Comparison of ENCODE assay signal across 8 mouse cellular contexts in the genomic region with DNA sequence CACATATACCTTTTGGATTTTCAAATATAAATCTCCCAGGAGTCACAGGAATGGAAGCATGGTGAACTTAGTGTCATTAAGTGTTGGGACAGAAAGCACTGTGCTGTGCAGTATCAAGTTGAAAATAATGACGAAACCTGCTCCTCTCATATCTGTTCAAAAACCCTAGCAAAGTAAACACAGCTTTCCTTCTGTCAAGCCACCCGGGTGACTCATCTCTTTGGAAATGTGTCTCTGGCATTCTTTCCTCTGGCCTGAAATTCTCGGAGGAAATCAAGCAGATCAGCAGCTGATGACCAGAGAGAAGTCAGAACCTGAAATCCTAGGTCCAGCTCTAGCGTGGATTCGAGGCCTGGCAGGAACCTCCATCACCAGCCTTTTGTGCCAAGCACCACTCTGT.
DNase-seq lines count a peak whose midpoint lies in the region; ATAC-seq and TF ChIP-seq lines count a peak whose summit lies in the region.

No protein-coding gene starts in this region.

- no peaks in the 10 kb centered on the region for H3K36me3 ChIP-seq in heart, embryonic 10.5 days
- no peaks in the 10 kb centered on the region for H3K36me3 ChIP-seq in liver, embryonic 13.5 days
- no peaks in the 10 kb centered on the region for H3K36me3 ChIP-seq in stomach, postnatal 0 days (ENCODE audit: control insufficient read depth, insufficient read depth, low read length)
- no peaks in the 10 kb centered on the region for H3K36me3 ChIP-seq in hindbrain, embryonic 13.5 days

- WGBS in heart, embryonic 10.5 days = 24% methylated on average over 5 of the region's 5 CpGs
- 32% methylated on average over 5 of the region's 5 CpGs for WGBS in liver, embryonic 13.5 days (ENCODE audit: insufficient replicate concordance)
- WGBS in stomach, postnatal 0 days = 11% methylated on average over 5 of the region's 5 CpGs
- 65% methylated on average over 5 of the region's 5 CpGs for WGBS in hindbrain, embryonic 13.5 days

- peak overlapping the region; percentile 70 for H3K27ac ChIP-seq in heart, embryonic 10.5 days
- H3K27ac ChIP-seq in liver, embryonic 13.5 days = peak overlapping the region; percentile 69
- 0 out of 2 replicates have a peak overlapping the region, but pooled peaks have one; percentile 13 for H3K27ac ChIP-seq in stomach, postnatal 0 days (replicated peaks)
- H3K27ac ChIP-seq in hindbrain, embryonic 13.5 days = no peak overlapping the region

- peak; percentile 3 to 15 for DNase-seq in cerebellum, postnatal 36 days
- DNase-seq in cerebellum, adult 11 months = no peak
- peak; percentile 21 for DNase-seq in MN1 (ENCODE audit: low spot score)
- DNase-seq in heart, embryonic 10.5 days (ENCODE audit: low spot score) = no peak
- DNase-seq in liver, embryonic 13.5 days = no peak
- no peak for DNase-seq in stomach, postnatal 0 days (ENCODE audit: low spot score)

- H3K4me3 ChIP-seq in heart, embryonic 10.5 days = no peak overlapping the region
- H3K4me3 ChIP-seq in liver, embryonic 13.5 days (replicated peaks) = no peak overlapping the region
- H3K4me3 ChIP-seq in stomach, postnatal 0 days (ENCODE audit: low read depth, low read length) = no peak overlapping the region
- no peak overlapping the region for H3K4me3 ChIP-seq in hindbrain, embryonic 13.5 days

- no peak for TF ChIP-seq CTCF in stomach, postnatal 0 days (IDR thresholded peaks at IDR 0.05; ENCODE audit: low read depth)

- H3K4me2 ChIP-seq in liver, embryonic 13.5 days = no peak overlapping the region
- no peak overlapping the region for H3K4me2 ChIP-seq in stomach, postnatal 0 days (replicated peaks; ENCODE audit: low read depth)
- no peak overlapping the region for H3K4me2 ChIP-seq in hindbrain, embryonic 13.5 days

- H3K4me1 ChIP-seq in heart, embryonic 10.5 days = peaks cover 50% of the 10 kb centered on the region
- H3K4me1 ChIP-seq in liver, embryonic 13.5 days (replicated peaks) = peaks cover 56% of the 10 kb centered on the region
- no peaks in the 10 kb centered on the region for H3K4me1 ChIP-seq in stomach, postnatal 0 days (replicated peaks; ENCODE audit: control insufficient read depth, insufficient read depth)
- peaks cover 11% of the 10 kb centered on the region; the same call in 1 of the 2 replicates for H3K4me1 ChIP-seq in hindbrain, embryonic 13.5 days (replicated peaks)

- no peaks in the 10 kb centered on the region for H3K9me3 ChIP-seq in heart, embryonic 10.5 days
- H3K9me3 ChIP-seq in liver, embryonic 13.5 days (replicated peaks) = no peaks in the 10 kb centered on the region
- H3K9me3 ChIP-seq in stomach, postnatal 0 days (ENCODE audit: control insufficient read depth, low read length) = no peaks in the 10 kb centered on the region
- H3K9me3 ChIP-seq in hindbrain, embryonic 13.5 days = no peaks in the 10 kb centered on the region

- no peaks in the 10 kb centered on the region for H3K27me3 ChIP-seq in heart, embryonic 10.5 days (ENCODE audit: insufficient read depth, poor library complexity, severe bottlenecking)
- H3K27me3 ChIP-seq in liver, embryonic 13.5 days = no peaks in the 10 kb centered on the region
- no peaks in the 10 kb centered on the region for H3K27me3 ChIP-seq in stomach, postnatal 0 days (ENCODE audit: control insufficient read depth, insufficient read depth, low read length)
- no peaks in the 10 kb centered on the region for H3K27me3 ChIP-seq in hindbrain, embryonic 13.5 days

- no peak for ATAC-seq in liver, embryonic 13.5 days (ENCODE audit: low read depth)
- peak; percentile 56; the same call in 1 of the 2 replicates for ATAC-seq in stomach, postnatal 0 days (ENCODE audit: low FRiP score, low TSS enrichment)
- ATAC-seq in hindbrain, embryonic 13.5 days (ENCODE audit: low FRiP score) = no peak
- no peak for ATAC-seq in erythroblast, adult 5-6 weeks (replicated peaks; ENCODE audit: low FRiP score, poor library complexity, severe bottlenecking)

- no peak for TF ChIP-seq EP300 in stomach, postnatal 0 days (optimal IDR thresholded peaks at IDR 0.05)

- no peak overlapping the region for H3K9ac ChIP-seq in liver, embryonic 13.5 days
- H3K9ac ChIP-seq in stomach, postnatal 0 days (ENCODE audit: low read length) = no peak overlapping the region
- H3K9ac ChIP-seq in hindbrain, embryonic 13.5 days = no peak overlapping the region

Comparison
In these comparisons a context has a peak if more than half of its experiments do, and no peak if none do; other contexts are left out.
1. DNase-seq: peak in cerebellum, postnatal 36 days (2 of 2) and MN1 (single experiment); none in cerebellum, adult 11 months (single experiment), heart, embryonic 10.5 days (single experiment), liver, embryonic 13.5 days (single experiment) and stomach, postnatal 0 days (single experiment).